Mouse (Mus musculus) spleen, postnatal 36 days (tissue): ENCODE data around the gene Clstn2.

Experiments
- DNase-seq, 2 experiments: peaks; one replicate each; pipeline ENCODE4 v3.0.0; 2022; ENCODE audit warnings: low spot score in 2 of 2, mixed read lengths in 1 of 2

Gene Clstn2

GRCm38 (mm10) chr9:98032573-98033272 lies at the start of gene Clstn2:
Gene Clstn2, minus strand, starts transcription at chr9:98033181.
- DNase-seq: no peak

GRCm38 (mm10) chr9:98067767-98068166 lies 34.8 kb upstream of the Clstn2 start:
- DNase-seq: no peak

- no peak for DNase-seq
These were observed 28.7 kb upstream of the Clstn2 start for GRCm38 (mm10) chr9:98061646-98062045.

- no peak for DNase-seq
These were observed 24.3 kb upstream of the Clstn2 start for GRCm38 (mm10) chr9:98057291-98057690.

GRCm38 (mm10) chr9:98051343-98051742 lies 18.4 kb upstream of the Clstn2 start:
- no peak for DNase-seq

GRCm38 (mm10) chr9:98033273-98033855 lies 383 bp upstream of the Clstn2 start:
- DNase-seq: no peak

- no peak for DNase-seq
These were observed 946 bp downstream of the Clstn2 start for GRCm38 (mm10) chr9:98031898-98032572.

GRCm38 (mm10) chr9:98030715-98031114 lies 2.3 kb downstream of the Clstn2 start:
- no peak for DNase-seq

- no peak for DNase-seq
These were observed 7.4 kb downstream of the Clstn2 start for GRCm38 (mm10) chr9:98025548-98025947.

GRCm38 (mm10) chr9:98023069-98023468 lies 9.9 kb downstream of the Clstn2 start:
- DNase-seq: no peak

- DNase-seq: no peak
These were observed 13.1 kb downstream of the Clstn2 start for GRCm38 (mm10) chr9:98019876-98020275.

GRCm38 (mm10) chr9:98018687-98019086 lies 14.3 kb downstream of the Clstn2 start:
- DNase-seq: no peak

GRCm38 (mm10) chr9:98016576-98016975 lies 16.4 kb downstream of the Clstn2 start:
- DNase-seq: no peak

- DNase-seq: no peak
These were observed 36.6 kb downstream of the Clstn2 start for GRCm38 (mm10) chr9:97996349-97996748.

- no peak for DNase-seq
These were observed 37.3 kb downstream of the Clstn2 start for GRCm38 (mm10) chr9:97995723-97996122.

GRCm38 (mm10) chr9:97992131-97992530 lies 40.9 kb downstream of the Clstn2 start:
- no peak for DNase-seq

- DNase-seq: no peak
These were observed 55.6 kb downstream of the Clstn2 start for GRCm38 (mm10) chr9:97977339-97977738.

GRCm38 (mm10) chr9:97974801-97975347 lies 58.1 kb downstream of the Clstn2 start:
- DNase-seq: no peak

- DNase-seq: no peak
These were observed 66.3 kb downstream of the Clstn2 start for GRCm38 (mm10) chr9:97966691-97967090.

- no peak for DNase-seq
These were observed 75.5 kb downstream of the Clstn2 start for GRCm38 (mm10) chr9:97957508-97957907.

GRCm38 (mm10) chr9:97956407-97957106 lies 76.4 kb downstream of the Clstn2 start:
- DNase-seq: no peak

- DNase-seq: no peak
These were observed 79.1 kb downstream of the Clstn2 start for GRCm38 (mm10) chr9:97953746-97954359.
